Mouse (Mus musculus) 3T3-L1 (cell line): Measurements from ENCODE around the gene Il12rb1.
A peak's percentile ranks its signal among the peaks of the same experiment; 100 is the strongest.

Experiments
- DNase-seq: peaks from one replicate; pipeline ENCODE4 v3.0.0-alpha.2; 2015; ENCODE audit warnings: low read depth, low spot score

Il12rb1 gene

GRCm38 (mm10) chr8:70773833-70774232 lies 34.4 kb upstream of the Il12rb1 start:
- peak; percentile 93 for DNase-seq

GRCm38 (mm10) chr8:70774740-70775139 lies 33.5 kb upstream of the Il12rb1 start:
- DNase-seq: no peak

- DNase-seq: no peak
These were observed 33.0 kb upstream of the Il12rb1 start for GRCm38 (mm10) chr8:70775227-70775626.

- no peak for DNase-seq
These were observed 32.3 kb upstream of the Il12rb1 start for GRCm38 (mm10) chr8:70775851-70776495.

GRCm38 (mm10) chr8:70776496-70777444 lies 31.5 kb upstream of the Il12rb1 start, which contains the start of gene Pik3r2:
TSS of gene Pik3r2 (minus strand) at chr8:70776713.
- peak; percentile 98 for DNase-seq

- DNase-seq: no peak
These were observed 28.2 kb upstream of the Il12rb1 start for GRCm38 (mm10) chr8:70780093-70780492.

GRCm38 (mm10) chr8:70786291-70787050 lies 21.8 kb upstream of the Il12rb1 start:
- no peak for DNase-seq

GRCm38 (mm10) chr8:70787051-70787445 lies 21.2 kb upstream of the Il12rb1 start:
- DNase-seq: no peak

GRCm38 (mm10) chr8:70787941-70788667 lies 20.1 kb upstream of the Il12rb1 start:
- no peak for DNase-seq

- no peak for DNase-seq
These were observed 19.2 kb upstream of the Il12rb1 start for GRCm38 (mm10) chr8:70789046-70789445.

GRCm38 (mm10) chr8:70790846-70791245 lies 17.4 kb upstream of the Il12rb1 start:
- no peak for DNase-seq

GRCm38 (mm10) chr8:70791294-70791701 lies 17.0 kb upstream of the Il12rb1 start:
- DNase-seq: peak; percentile 84

GRCm38 (mm10) chr8:70791975-70792691 lies 16.1 kb upstream of the Il12rb1 start:
- peak; percentile 99 for DNase-seq

- DNase-seq: no peak
These were observed 15.5 kb upstream of the Il12rb1 start for GRCm38 (mm10) chr8:70792700-70793099.

GRCm38 (mm10) chr8:70794215-70794614 lies 14.0 kb upstream of the Il12rb1 start:
- no peak for DNase-seq

- DNase-seq: no peak
These were observed 12.9 kb upstream of the Il12rb1 start for GRCm38 (mm10) chr8:70795370-70795769.

- DNase-seq: no peak
These were observed 11.7 kb upstream of the Il12rb1 start for GRCm38 (mm10) chr8:70796403-70797080.

- peak; percentile 100 for DNase-seq
These were observed 10.9 kb upstream of the Il12rb1 start for GRCm38 (mm10) chr8:70797081-70798070.

GRCm38 (mm10) chr8:70798281-70798680 lies 10.0 kb upstream of the Il12rb1 start:
- DNase-seq: no peak
